Mouse (Mus musculus): ENCODE measurements at regions not wholly inside any gene's neighbourhood (a gene's known extent, or its start where the extent isn't known, plus 50 kb on each side); places are given as distances from the start of the nearest gene placed in this dataset.
A peak's percentile ranks its signal among the peaks of the same experiment; 100 is the strongest.

DNA sequence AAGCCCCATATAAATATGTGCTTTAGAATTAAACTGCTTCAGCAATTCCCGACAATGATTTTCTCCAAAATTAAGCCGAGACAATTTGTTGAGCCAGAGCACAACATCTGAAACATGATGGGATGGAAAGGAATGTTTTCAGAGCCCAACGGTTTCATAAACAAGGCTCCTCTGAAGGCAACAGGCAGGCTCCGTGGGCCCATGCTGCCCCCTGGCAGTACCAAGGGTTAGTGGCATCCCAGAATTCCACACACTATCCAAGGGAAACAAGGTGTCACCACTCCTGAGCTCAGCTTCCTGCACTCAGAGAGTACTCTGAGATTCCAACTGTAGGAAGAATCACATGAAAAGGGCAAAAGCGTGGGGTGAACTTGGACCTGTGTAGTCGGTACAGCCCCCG lies 57.5 kb upstream of the Ptprt start:
- DNase-seq (ENCODE audit: low spot score) (peak; percentile 62), ATAC-seq (ENCODE audit: low FRiP score) (no peak)
- H3K36me3 ChIP-seq (ENCODE audit: insufficient read depth, low read length): no peaks in the 10 kb centered on the region
- TF ChIP-seq CTCF (IDR thresholded peaks at IDR 0.05): peak; percentile 79
- no peak overlapping the region for H3K27ac ChIP-seq (ENCODE audit: low read depth, low read length)
- H3K27me3 ChIP-seq (ENCODE audit: insufficient read depth, low read length): no peaks in the 10 kb centered on the region
- no peaks in the 10 kb centered on the region for H3K9me3 ChIP-seq (ENCODE audit: low read length)
- no peak overlapping the region for H3K9ac ChIP-seq (replicated peaks; ENCODE audit: low read length, poor library complexity, severe bottlenecking)
- no peak overlapping the region for H3K4me3 ChIP-seq (ENCODE audit: low read depth, low read length)
- H3K4me2 ChIP-seq (ENCODE audit: low read depth, low read length, poor library complexity, severe bottlenecking): no peak overlapping the region
- H3K4me1 ChIP-seq (ENCODE audit: insufficient read depth, low read length): no peaks in the 10 kb centered on the region
- WGBS: 71% methylated on average over 7 of the region's 7 CpGs

DNA sequence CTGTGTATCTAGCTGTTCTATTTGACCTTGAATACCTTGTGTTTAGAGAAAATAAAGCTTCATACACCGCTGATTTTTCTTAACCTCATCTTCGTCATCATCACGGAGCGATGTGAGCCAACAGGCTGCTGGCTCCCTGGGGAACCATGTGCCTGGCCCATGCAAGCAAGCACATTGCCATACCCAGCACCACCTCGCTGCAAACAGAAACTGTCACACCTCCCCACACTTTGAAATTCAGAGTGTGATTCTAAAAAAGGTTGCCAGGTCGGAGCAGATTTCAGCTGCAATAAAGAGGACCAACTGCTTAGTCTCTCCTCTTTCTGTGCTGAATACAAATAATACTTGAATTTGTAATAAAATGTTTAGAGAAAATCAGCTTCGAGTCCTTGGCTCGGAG lies 54.0 kb upstream of the Ptprt start:
- Histone ChIP-seq H3K9me3 (ENCODE audit: low read length) (no peaks in the 10 kb centered on the region), H3K9ac (replicated peaks; ENCODE audit: low read length, poor library complexity, severe bottlenecking) (no peak overlapping the region), H3K27me3 (ENCODE audit: insufficient read depth, low read length) (no peaks in the 10 kb centered on the region), H3K27ac (ENCODE audit: low read depth, low read length) (no peak overlapping the region), H3K4me2 (ENCODE audit: low read depth, low read length, poor library complexity, severe bottlenecking) (no peak overlapping the region), H3K4me3 (ENCODE audit: low read depth, low read length) (no peak overlapping the region), H3K36me3 (ENCODE audit: insufficient read depth, low read length) (no peaks in the 10 kb centered on the region), H3K4me1 (ENCODE audit: insufficient read depth, low read length) (no peaks in the 10 kb centered on the region)
- DNase-seq (ENCODE audit: low spot score): no peak
- ATAC-seq (ENCODE audit: low FRiP score): no peak
- no peak for TF ChIP-seq CTCF (IDR thresholded peaks at IDR 0.05)
- 78% methylated on average over 8 of the region's 8 CpGs for WGBS

DNA sequence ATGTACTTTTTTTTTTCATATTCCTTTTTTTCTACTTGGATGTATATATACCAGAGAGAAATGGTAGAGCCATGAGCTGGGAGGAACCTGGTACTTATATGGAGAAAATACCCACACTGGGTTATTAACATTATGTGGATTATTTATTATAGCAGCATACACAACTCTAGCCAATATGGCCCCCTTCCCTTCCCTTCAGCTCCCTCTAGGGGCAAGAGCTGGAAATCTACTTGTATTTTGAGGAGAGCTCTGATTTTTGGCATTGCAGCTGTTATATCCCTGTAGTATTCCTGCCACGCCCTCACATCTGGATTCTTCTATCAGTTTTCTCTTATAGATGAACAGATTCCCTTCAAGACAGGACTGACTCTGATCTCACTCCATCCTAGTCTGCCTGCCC lies 52.0 kb upstream of the Ptprt start:
- no peaks in the 10 kb centered on the region for H3K4me1 ChIP-seq (ENCODE audit: insufficient read depth, low read length)
- peak; percentile 19 for DNase-seq (ENCODE audit: low spot score)
- no peaks in the 10 kb centered on the region for H3K9me3 ChIP-seq (ENCODE audit: low read length)
- ATAC-seq (ENCODE audit: low FRiP score): no peak
- H3K27ac ChIP-seq (ENCODE audit: low read depth, low read length): no peak overlapping the region
- peak; percentile 57 for TF ChIP-seq CTCF (IDR thresholded peaks at IDR 0.05)
- no peak overlapping the region for H3K9ac ChIP-seq (replicated peaks; ENCODE audit: low read length, poor library complexity, severe bottlenecking)
- no peak overlapping the region for H3K4me2 ChIP-seq (ENCODE audit: low read depth, low read length, poor library complexity, severe bottlenecking)
- no peaks in the 10 kb centered on the region for H3K27me3 ChIP-seq (ENCODE audit: insufficient read depth, low read length)
- H3K4me3 ChIP-seq (ENCODE audit: low read depth, low read length): no peak overlapping the region
- WGBS: 62% methylated on average over 1 of the region's 1 CpGs
- H3K36me3 ChIP-seq (ENCODE audit: insufficient read depth, low read length): no peaks in the 10 kb centered on the region

DNA sequence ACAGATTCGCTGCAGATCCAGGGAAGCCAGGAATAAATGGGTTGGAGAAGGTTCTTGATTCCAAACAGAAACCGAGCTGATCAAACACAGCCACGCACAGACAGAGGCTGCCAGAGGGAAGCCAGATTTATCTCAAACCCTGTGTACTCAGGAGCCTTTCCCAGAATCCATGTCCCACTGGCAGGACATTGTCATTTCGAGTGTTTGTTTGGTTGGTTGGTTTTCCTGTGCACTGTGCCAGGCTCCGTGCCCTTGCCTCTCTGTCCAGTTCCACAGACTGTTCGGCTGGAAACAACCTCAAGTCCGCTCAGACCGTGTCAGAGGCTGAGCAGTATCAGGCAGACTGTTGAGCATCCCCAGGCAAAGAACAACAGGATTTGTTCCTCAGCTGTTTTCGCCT lies 51.4 kb upstream of the Ptprt start:
- H3K4me1 ChIP-seq (ENCODE audit: insufficient read depth, low read length): no peaks in the 10 kb centered on the region
- no peak overlapping the region for H3K4me3 ChIP-seq (ENCODE audit: low read depth, low read length)
- H3K4me2 ChIP-seq (ENCODE audit: low read depth, low read length, poor library complexity, severe bottlenecking): no peak overlapping the region
- 84% methylated on average over 9 of the region's 9 CpGs for WGBS
- H3K27ac ChIP-seq (ENCODE audit: low read depth, low read length): no peak overlapping the region
- DNase-seq (ENCODE audit: low spot score) (no peak), ATAC-seq (ENCODE audit: low FRiP score) (no peak)
- H3K36me3 ChIP-seq (ENCODE audit: insufficient read depth, low read length): no peaks in the 10 kb centered on the region
- no peak for TF ChIP-seq CTCF (IDR thresholded peaks at IDR 0.05)
- H3K9ac ChIP-seq (replicated peaks; ENCODE audit: low read length, poor library complexity, severe bottlenecking): no peak overlapping the region
- no peaks in the 10 kb centered on the region for H3K27me3 ChIP-seq (ENCODE audit: insufficient read depth, low read length)
- no peaks in the 10 kb centered on the region for H3K9me3 ChIP-seq (ENCODE audit: low read length)

Measured in midbrain, postnatal 0 days (tissue).